Mouse (Mus musculus): ENCODE measurements around the gene Vmn2r23. TPM values are rescaled to one million over a fixed set of nuclear protein-coding genes. Genes with fewer than 3 reads are reported as not detected.
"Not testable (repeated sequence)": the region's sequence is repeated elsewhere in the genome, so short reads cannot be mapped to it uniquely, and the experiment has no call there.

Vmn2r23 gene
- total RNA-seq (2014; rRNA removed) (not detected in 2 replicates), polyA plus RNA-seq (2012; rRNA removed) (not detected in 2 replicates)

DNA sequence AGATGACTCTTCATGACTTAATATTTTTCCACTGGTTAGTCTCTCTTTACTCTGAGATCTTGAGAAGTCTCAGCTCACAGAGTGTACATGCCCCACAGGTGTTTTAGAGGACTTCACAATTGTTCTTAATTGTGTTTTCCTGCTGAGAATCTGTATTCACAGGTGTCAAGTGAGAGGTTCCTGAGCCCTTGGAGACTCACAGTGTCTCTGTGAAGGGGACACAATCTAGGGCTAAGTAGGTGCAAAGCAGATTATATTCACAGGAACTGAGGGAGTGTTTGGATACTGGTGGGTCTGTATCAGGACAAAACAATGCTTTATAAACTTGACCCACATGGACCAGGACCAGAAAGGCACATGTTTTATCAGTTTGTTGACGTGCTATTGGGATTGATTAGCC is at the start of gene Vmn2r23:
Gene Vmn2r23, plus strand, starts transcription at position 301 of the 400 bp plus-strand sequence.
- WGBS = 45% methylated on average over 1 of the region's 1 CpGs
- H3K4me3 ChIP-seq (ENCODE audit: insufficient read depth, low read depth, low read length) = no peak within 1 kb of the TSS
- no peak for TF ChIP-seq POLR2A (IDR thresholded peaks at IDR 0.05; ENCODE audit: extremely low read depth, insufficient read depth, low read length)
- TF ChIP-seq CTCF (IDR thresholded peaks at IDR 0.05; ENCODE audit: low read depth, low read length) = no peak
- no peaks in the 10 kb centered on the region for H3K79me2 ChIP-seq (ENCODE audit: control insufficient read depth, insufficient read depth, low read length)
- H3K27me3 ChIP-seq (ENCODE audit: control insufficient read depth, insufficient read depth, low read length) = no peaks in the 10 kb centered on the region
- no peak within 1 kb of the TSS for H3K27ac ChIP-seq (replicated peaks; ENCODE audit: insufficient read depth, low read depth, low read length)
- H3K9ac ChIP-seq (ENCODE audit: low read depth, low read length) = no peak within 1 kb of the TSS
- H3K36me3 ChIP-seq (ENCODE audit: control insufficient read depth, insufficient read depth, low read length) = no peaks in the 10 kb centered on the region
- no peak for DNase-seq (ENCODE audit: extremely low read depth, low read depth, low spot score)
- H3K4me1 ChIP-seq (ENCODE audit: control insufficient read depth, insufficient read depth, low read length) = no peaks in the 10 kb centered on the region

DNA sequence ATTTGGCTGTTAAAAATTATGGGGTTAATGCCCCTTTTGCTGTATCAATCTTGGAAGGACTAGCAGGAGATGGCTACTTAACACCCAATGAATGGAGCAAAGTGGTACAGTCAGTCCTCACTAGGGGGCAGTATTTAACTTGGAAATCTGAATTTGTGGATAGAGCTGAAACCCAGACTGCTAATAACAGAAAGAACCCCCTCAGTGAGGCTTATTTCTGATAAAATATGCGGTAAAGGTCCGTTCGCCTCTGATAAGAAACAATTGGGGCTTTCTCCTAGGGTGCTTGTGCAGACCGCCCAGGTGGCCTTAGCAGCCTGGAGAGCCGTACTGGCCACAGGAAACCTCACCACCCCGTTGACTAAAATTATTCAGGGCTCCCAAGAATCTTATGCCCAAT is 45.4 kb upstream of the Vmn2r23 start:
- H3K27ac ChIP-seq (replicated peaks; ENCODE audit: insufficient read depth, low read depth, low read length) = no peak overlapping the region
- no peak overlapping the region for H3K4me3 ChIP-seq (ENCODE audit: insufficient read depth, low read depth, low read length)
- DNase-seq (ENCODE audit: extremely low read depth, low read depth, low spot score) = no peak
- no peak overlapping the region for H3K9ac ChIP-seq (ENCODE audit: low read depth, low read length)
- H3K4me1 ChIP-seq (ENCODE audit: control insufficient read depth, insufficient read depth, low read length) = no peaks in the 10 kb centered on the region
- no peak for TF ChIP-seq POLR2A (IDR thresholded peaks at IDR 0.05; ENCODE audit: extremely low read depth, insufficient read depth, low read length)
- no peak for TF ChIP-seq CTCF (IDR thresholded peaks at IDR 0.05; ENCODE audit: low read depth, low read length)
- no peaks in the 10 kb centered on the region for H3K79me2 ChIP-seq (ENCODE audit: control insufficient read depth, insufficient read depth, low read length)
- no peaks in the 10 kb centered on the region for H3K36me3 ChIP-seq (ENCODE audit: control insufficient read depth, insufficient read depth, low read length)
- WGBS = 52% methylated on average over 6 of the region's 6 CpGs
- no peaks in the 10 kb centered on the region for H3K27me3 ChIP-seq (ENCODE audit: control insufficient read depth, insufficient read depth, low read length)

DNA sequence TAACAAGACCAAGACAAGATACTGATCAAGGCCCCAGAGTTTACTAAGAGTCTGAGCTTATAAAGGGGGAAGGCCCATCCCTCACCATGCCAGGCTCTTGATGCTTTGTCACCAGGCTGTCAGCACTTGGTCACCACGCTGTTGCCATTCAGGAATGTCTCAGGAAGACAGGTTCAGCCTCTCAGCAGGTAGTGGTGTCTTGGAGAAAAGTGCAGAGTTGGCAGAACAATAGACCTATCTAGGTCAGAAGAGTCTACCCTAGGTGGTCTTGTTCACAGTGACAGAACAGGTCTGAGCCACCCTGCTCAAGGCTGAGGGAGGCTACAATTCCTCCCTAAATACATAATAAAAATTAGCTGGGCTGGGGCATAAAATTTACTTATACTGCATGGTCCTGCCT is 5.8 kb upstream of the Vmn2r23 start:
- H3K27ac ChIP-seq (replicated peaks; ENCODE audit: insufficient read depth, low read depth, low read length); H3K4me3 ChIP-seq (ENCODE audit: insufficient read depth, low read depth, low read length); H3K4me1 ChIP-seq (ENCODE audit: control insufficient read depth, insufficient read depth, low read length); H3K9ac ChIP-seq (ENCODE audit: low read depth, low read length); DNase-seq (ENCODE audit: extremely low read depth, low read depth, low spot score); H3K79me2 ChIP-seq (ENCODE audit: control insufficient read depth, insufficient read depth, low read length); H3K27me3 ChIP-seq (ENCODE audit: control insufficient read depth, insufficient read depth, low read length); H3K36me3 ChIP-seq (ENCODE audit: control insufficient read depth, insufficient read depth, low read length): not testable (repeated sequence)
- 23% methylated on average over 1 of the region's 1 CpGs for WGBS

DNA sequence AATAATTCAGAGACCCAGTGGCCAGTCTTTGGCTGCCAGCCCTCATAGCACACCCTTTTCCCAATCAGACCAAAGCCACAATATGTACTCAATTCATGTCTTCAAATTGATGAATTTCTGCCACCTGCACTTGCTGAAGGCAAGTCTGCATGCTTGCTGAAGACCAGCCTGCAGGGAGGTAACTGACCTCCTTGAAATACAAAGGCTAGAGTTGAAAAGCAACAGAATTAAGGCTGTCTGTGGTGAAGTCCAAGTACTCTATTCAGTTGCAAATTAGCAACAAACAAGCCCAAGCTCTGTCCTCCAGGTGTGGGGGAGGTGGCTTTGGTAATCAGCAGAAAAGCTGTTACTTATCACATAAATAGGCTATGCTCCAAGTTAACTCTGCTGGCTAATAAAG is 5.3 kb upstream of the Vmn2r23 start:
- Histone ChIP-seq H3K4me3 (ENCODE audit: insufficient read depth, low read depth, low read length) (no peak overlapping the region), H3K36me3 (ENCODE audit: control insufficient read depth, insufficient read depth, low read length) (no peaks in the 10 kb centered on the region), H3K79me2 (ENCODE audit: control insufficient read depth, insufficient read depth, low read length) (no peaks in the 10 kb centered on the region), H3K9ac (ENCODE audit: low read depth, low read length) (no peak overlapping the region), H3K4me1 (ENCODE audit: control insufficient read depth, insufficient read depth, low read length) (no peaks in the 10 kb centered on the region), H3K27ac (replicated peaks; ENCODE audit: insufficient read depth, low read depth, low read length) (no peak overlapping the region), H3K27me3 (ENCODE audit: control insufficient read depth, insufficient read depth, low read length) (no peaks in the 10 kb centered on the region)
- DNase-seq (ENCODE audit: extremely low read depth, low read depth, low spot score) = no peak
- no peak for TF ChIP-seq CTCF (IDR thresholded peaks at IDR 0.05; ENCODE audit: low read depth, low read length)

DNA sequence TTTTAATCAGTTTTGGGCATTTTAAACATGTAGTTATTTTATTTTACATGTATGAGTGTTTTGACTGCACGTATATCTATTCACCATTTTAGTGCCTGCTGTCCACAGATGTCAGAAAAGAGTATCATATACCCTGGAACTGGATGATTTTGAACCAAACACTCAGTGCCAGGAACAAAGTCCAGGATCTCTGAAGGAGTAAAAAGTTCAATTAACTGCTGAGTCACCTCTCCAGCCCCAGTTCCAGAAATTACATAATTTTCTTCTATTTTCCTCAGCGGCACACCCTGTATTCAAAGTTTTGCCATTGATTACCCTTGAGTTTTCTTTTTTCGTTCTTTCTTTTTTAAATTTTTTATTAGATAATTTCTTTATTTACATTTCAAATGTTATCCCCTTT is 67.6 kb downstream of the Vmn2r23 start:
- no peak overlapping the region for H3K4me3 ChIP-seq (ENCODE audit: insufficient read depth, low read depth, low read length)
- WGBS = 78% methylated on average over 3 of the region's 3 CpGs
- no peaks in the 10 kb centered on the region for H3K79me2 ChIP-seq (ENCODE audit: control insufficient read depth, insufficient read depth, low read length)
- no peaks in the 10 kb centered on the region for H3K27me3 ChIP-seq (ENCODE audit: control insufficient read depth, insufficient read depth, low read length)
- H3K4me1 ChIP-seq (ENCODE audit: control insufficient read depth, insufficient read depth, low read length) = no peaks in the 10 kb centered on the region
- H3K36me3 ChIP-seq (ENCODE audit: control insufficient read depth, insufficient read depth, low read length) = no peaks in the 10 kb centered on the region
- no peak overlapping the region for H3K27ac ChIP-seq (replicated peaks; ENCODE audit: insufficient read depth, low read depth, low read length)
- TF ChIP-seq POLR2A (IDR thresholded peaks at IDR 0.05; ENCODE audit: extremely low read depth, insufficient read depth, low read length) (no peak), CTCF (IDR thresholded peaks at IDR 0.05; ENCODE audit: low read depth, low read length) (no peak)
- no peak for DNase-seq (ENCODE audit: extremely low read depth, low read depth, low spot score)
- H3K9ac ChIP-seq (ENCODE audit: low read depth, low read length) = no peak overlapping the region

DNA sequence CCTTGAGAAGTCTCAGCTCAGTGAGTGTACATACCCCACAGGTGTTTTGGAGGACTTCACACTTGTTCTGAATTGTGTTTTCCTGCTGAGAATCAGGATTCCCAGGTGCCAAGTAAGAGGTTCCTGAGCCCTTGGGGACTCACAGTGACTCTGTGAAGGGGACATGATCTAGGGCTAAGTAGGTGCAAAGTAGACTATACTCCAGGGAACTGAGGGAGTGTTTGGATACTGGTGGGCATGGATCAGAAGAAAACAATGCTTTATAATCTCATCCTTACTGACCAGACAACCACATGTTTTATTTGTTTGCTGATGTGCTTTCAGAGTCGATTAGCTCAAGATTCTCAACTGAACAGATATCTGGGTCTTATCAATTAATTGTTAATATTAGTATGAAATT is 76.1 kb downstream of the Vmn2r23 start, which contains the start of gene Vmn2r24:
Gene Vmn2r24, plus strand, starts transcription at position 301 of the 400 bp plus-strand sequence.
- no peaks in the 10 kb centered on the region for H3K79me2 ChIP-seq (ENCODE audit: control insufficient read depth, insufficient read depth, low read length)
- no peaks in the 10 kb centered on the region for H3K36me3 ChIP-seq (ENCODE audit: control insufficient read depth, insufficient read depth, low read length)
- no peak for DNase-seq (ENCODE audit: extremely low read depth, low read depth, low spot score)
- H3K4me3 ChIP-seq (ENCODE audit: insufficient read depth, low read depth, low read length) = no peak within 1 kb of the TSS
- no peak within 1 kb of the TSS for H3K27ac ChIP-seq (replicated peaks; ENCODE audit: insufficient read depth, low read depth, low read length)
- H3K9ac ChIP-seq (ENCODE audit: low read depth, low read length) = no peak within 1 kb of the TSS
- no peaks in the 10 kb centered on the region for H3K27me3 ChIP-seq (ENCODE audit: control insufficient read depth, insufficient read depth, low read length)
- WGBS = 53% methylated on average over 1 of the region's 1 CpGs
- no peaks in the 10 kb centered on the region for H3K4me1 ChIP-seq (ENCODE audit: control insufficient read depth, insufficient read depth, low read length)
- TF ChIP-seq POLR2A (IDR thresholded peaks at IDR 0.05; ENCODE audit: extremely low read depth, insufficient read depth, low read length) (no peak), CTCF (IDR thresholded peaks at IDR 0.05; ENCODE audit: low read depth, low read length) (no peak)

Data from liver, adult 2 months (tissue).